Mouse (Mus musculus) embryonic fibroblast, embryonic 13.5 days (primary cell): ENCODE measurements around the gene Coq8b.

Experiments used
- CTCF ChIP-seq: IDR thresholded peaks from 2 replicates; pipeline ENCODE4 v1.5.1; 2011; ENCODE audit warnings: mild to moderate bottlenecking, control low read depth, low read length, moderate library complexity, borderline replicate concordance; ENCODE audit not compliant: insufficient read depth
- POLR2A ChIP-seq: IDR thresholded peaks from 2 replicates; pipeline ENCODE4 v1.6.1; 2011; ENCODE audit warnings: low read depth, mild to moderate bottlenecking, control low read depth, low read length, moderate library complexity

- TF ChIP-seq CTCF: no peak
- no peak for TF ChIP-seq POLR2A
Observed at GRCm38 (mm10) chr7:27288732-27289131, 55.9 kb downstream of the Coq8b start.
